Mouse (Mus musculus) heart, adult 18-20 months (tissue): ENCODE measurements around the gene Plin5. TPM values are rescaled to one million over a fixed set of nuclear protein-coding genes. Genes with fewer than 3 reads are reported as not detected.
"Not testable (repeated sequence)": the region's sequence is repeated elsewhere in the genome, so short reads cannot be mapped to it uniquely, and the experiment has no call there.

Source experiments
- DNase-seq, 2 experiments: peaks; one replicate each; pipeline ENCODE4 v3.0.0; 2021 to 2022; ENCODE audit warnings: mixed read lengths in 1 of 2
- total RNA-seq, 2 experiments: library from RNA; stranded (reverse); gene quantifications; 2 replicates each; pipeline ENCODE4 v1.2.3; 2021

Plin5 gene
- total RNA-seq, 2 experiments from 2014 or later: 166 TPM

DNA sequence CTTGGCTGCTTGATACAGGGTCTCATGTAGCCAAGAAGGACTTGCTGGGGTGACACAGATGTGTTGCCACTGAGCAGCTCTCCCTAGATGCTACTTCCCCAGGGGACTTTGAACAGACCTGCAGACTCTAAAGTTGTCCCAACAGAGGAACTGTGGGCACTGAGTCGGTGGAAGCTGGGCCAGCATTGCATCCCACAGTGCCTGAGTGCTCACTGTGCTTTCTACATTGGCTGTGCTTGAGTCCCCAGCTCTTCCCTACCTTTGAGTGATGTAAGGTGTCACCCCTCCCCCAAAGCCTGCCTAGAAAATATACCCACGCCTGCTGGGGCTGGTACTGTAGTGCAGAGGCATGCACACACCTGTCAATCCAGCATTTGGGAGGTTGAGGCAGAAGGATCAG lies 9.7 kb downstream of the Plin5 start:
- DNase-seq: no peak

DNA sequence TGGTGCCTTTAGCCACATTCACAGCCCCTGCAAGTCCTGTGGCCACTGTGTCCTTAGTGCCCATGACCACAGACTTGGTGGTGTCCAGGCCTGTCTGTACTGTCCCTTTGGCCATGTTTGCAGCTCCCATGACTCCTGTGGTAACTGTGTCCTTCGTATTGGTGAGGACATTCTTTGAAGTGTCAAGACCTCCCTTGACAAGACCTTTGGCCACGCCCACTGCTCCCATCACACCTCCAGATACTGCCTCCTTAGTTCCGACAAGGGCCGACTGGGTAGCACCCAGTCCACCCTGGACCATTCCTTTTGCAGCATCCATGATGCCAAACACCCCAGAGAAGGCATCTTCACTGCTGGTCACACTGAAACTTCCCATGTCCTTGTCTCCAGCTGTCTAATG lies 10.4 kb downstream of the Plin5 start:
- DNase-seq: peak in 1 of 2 experiments; percentile 34

DNA sequence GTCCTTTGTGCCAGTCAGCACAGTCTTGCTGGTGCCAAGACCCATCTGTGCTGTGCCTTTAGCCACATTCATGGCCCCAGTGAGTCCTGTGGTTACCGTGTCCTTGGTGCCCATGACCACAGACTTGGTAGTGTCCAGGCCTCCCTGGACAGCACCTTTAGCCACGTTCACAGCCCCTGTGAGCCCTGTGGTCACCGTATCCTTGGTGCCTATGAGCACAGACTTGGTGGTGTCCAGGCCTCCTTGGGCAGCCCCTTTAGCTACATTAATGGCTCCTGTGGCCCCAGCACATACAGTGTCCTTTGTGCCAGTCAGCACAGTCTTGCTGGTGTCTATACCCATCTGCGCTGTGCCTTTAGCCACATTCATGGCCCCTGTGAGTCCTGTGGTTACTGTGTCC lies 11.0 kb downstream of the Plin5 start:
- DNase-seq: not testable (repeated sequence)

DNA sequence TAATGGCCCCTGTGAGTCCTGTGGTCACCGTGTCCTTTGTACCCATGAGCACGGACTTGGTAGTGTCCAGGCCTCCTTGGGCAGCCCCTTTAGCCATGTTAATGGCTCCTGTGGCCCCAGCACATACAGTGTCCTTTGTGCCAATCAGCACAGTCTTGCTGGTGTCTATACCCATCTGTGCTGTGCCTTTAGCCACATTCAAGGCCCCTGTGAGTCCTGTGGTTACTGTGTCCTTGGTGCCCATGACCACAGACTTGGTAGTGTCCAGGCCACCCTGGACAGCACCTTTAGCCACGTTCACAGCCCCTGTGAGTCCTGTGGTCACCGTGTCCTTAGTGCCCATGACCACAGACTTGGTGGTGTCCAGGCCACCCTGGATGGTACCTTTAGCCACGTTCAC lies 12.6 kb downstream of the Plin5 start:
- peak in 1 of 2 experiments; percentile 49 for DNase-seq

DNA sequence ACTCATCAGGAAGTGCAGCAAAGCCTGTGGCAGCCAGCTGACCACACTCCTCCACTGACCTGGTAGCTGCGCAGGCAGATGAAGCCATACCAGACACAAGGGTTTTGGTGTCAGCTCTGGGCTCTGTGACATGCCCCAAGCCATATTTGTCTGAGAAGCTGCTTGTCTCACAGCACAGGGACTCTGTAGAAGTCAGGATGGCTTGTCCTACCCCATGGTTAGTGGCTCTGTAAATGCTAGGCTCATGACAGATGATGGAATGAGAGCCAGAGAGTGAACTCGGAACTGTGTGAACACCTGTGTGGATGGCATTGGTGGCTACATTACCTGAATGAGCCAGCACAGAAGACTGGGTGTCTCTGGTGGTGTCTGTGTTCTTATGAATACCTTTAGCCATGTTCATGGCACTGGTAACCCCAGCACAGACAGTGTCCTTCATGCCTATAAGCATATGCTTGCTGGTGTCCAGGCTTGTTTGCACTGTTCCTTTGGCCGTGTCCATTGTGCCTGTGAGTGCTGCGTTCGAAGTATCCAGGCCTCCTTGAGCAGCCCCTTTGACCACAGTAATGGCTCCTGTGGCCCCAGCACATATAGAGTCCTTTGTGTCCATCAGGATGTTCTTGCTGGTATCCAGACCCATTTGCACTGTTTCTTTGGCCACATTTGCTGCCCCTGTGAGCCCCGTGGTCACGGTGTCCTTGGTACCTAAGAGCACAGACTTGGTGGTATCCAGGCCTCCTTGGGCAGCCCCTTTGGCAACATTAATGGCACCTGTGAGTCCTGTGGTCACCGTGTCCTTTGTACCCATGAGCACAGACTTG lies 13.7 kb downstream of the Plin5 start:
- peak in 1 of 2 experiments; percentile 62 for DNase-seq

DNA sequence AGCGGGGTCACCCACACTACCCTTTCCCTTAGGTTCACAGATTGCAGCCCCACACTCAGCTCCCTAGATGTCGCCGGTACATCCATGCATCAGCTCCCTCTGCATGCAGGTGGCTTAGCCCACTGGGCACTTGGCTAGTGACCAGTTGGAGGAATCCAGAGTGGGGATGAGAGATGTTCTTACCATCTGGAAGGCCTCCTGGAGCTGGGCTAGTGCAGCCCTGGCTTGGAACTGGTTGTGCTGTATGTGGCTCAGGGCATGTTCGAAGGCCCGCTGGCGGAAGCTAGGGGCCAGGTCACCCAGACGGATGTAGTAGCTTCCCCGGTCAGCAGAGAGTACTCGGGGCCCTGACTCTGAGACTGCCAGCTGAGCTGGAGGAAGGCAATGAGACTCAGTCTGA lies 14.5 kb downstream of the Plin5 start:
- peak in 1 of 2 experiments; percentile 38 for DNase-seq

DNA sequence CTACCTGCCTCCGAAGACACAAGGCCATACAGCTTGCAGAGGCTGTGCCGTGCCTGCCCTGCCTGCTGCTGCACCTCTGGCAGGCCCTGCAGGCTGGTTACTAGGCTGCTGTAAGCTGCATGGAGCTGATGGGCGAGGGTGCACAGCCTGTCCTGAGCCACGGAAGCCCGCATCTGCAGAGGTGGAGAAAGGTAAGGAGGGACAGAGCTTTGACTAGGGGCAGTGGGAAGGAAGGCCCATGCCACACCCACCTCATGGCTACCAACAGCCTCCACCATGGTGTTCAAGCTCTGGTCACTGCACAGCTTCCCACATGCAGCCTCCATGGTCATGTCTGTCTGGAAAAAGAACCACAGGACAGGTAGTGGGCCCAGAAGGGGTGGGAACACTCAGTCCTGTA lies 15.2 kb downstream of the Plin5 start:
- peak in 1 of 2 experiments; percentile 29 for DNase-seq

DNA sequence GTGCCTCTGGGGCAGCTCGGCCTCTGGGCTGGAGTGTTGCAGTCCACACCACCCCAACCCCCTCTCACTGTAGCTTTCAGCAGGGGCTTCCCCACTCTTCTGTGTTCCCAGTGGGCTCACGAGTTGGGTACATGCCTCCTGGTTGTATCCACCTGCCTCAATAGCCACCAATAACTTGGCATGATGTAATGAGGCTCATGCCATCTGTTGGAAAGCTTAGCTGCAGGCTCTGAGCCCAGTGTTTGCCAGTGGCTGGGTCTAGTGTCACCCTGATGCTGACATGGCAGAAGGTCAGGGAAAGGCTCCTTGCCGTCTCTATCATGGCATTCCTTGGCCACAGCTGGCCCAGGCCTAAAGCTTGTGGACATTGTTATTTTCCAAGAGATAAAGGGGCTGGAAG lies 16.6 kb downstream of the Plin5 start:
- peak in 1 of 2 experiments; percentile 56 for DNase-seq

DNA sequence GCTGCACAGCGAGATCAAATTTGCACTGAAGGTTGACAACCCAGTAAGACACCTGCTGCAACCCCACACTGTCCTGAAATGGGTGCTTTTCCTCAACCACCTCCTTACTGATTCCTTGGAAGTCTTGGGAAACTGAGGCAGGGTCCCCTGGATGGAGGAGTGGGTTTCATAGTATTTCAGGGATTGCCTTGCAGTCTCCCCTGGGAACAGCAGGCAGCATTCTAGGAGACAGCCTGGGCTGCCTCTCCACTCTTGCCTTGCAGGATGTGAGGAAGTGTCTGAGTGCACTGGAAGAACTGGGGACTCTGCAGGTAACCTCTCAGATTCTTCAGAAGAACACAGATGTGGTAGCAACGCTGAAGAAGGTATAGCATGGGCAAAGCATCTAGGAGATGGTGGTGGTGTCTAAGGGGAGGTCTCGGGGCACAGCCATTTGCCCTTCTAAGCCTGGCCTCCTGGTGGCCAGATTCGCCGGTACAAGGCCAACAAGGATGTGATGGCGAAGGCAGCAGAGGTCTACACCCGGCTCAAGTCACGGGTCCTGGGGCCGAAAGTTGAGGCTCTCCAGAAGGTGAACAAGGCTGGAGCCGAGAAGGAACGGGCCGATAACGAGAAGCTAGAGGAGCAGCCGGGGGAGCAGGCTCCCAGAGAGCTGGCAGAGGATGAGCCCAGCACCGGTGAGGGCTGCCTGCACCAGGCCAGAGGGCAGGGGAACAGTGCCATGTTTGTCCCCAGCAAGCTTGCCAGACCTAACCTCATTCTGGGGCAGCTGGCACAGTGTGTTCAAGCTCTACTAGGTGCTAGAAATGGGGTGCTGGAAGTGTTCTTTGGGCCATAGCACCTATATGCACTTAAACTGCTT lies 18.5 kb downstream of the Plin5 start:
- peak in 1 of 2 experiments; percentile 31 for DNase-seq

DNA sequence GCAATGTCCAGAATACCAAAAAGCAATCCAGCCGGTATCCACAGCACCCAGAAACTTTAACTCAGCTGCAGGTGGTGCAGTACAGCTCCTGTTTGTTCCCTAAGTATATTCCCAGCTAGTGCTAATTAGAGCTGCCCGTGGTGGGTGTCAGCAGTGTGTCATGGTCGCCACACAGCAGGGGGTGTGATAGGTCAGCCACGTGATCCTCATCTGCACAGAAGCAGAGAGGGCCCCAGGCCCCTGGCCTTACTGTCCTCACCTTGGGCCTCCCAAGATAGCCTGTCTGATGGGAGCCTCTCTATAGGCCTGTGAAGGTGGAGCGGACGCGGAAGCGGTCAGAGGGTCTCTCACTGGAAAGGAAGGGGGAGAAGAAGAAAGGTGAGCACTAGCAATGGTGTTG lies 19.2 kb downstream of the Plin5 start:
- no peak for DNase-seq

DNA sequence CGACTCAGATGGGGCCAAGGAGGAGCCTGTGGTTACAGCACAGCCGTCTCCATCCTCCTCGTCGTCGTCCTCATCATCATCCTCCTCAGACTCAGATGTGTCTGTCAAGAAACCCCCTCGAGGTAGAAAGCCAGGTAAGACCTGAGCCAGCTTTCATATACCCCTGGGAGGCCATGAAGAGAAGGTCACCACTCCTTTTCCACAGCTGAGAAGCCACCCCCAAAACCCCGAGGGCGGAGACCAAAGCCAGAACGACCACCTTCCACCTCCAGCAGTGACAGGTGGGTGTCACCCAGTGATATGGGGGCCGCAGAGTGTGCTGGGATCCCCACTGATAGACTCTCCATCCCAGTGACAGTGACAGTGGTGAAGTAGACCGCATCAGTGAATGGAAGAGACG lies 20.5 kb downstream of the Plin5 start:
- DNase-seq: no peak

DNA sequence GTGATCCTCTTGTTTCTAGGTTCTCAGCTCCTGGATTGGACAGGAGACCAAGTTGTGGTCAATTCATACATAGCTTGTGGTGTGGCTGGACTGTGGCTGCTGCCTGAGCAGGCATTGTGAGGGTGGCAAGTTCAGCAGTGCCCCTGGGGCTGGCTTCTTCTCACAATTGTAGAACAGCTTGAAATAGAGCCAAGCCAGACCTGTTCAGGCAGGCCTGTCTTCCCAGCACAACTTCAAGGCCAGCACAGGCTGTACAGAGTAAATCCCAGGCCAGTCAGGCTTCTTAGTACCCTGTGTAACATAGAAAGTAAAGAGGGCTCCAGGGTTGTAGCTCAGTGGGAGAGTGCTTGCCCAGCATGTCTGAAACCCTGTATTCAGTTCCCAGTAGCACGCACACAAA lies 24.6 kb downstream of the Plin5 start:
- DNase-seq: no peak

DNA sequence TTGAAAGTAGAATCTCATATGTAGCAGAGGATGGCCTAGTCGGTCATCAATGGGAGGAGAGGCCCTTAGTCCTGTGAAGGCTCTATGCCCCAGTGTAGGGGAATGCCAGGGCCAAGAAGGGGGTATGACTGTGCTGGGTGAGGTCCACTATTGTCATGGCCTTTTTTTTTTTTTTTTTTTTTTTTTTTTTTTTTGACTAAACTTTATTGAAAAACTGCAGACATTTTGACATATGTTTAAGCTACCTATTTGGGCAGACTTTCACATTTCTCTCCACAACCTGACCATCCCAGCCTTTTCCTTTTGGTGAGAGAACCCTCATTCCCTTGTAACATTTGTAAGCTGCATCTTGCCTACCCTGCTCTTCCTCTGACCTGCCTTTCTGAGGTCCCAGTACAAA lies 25.1 kb downstream of the Plin5 start:
- DNase-seq: no peak

DNA sequence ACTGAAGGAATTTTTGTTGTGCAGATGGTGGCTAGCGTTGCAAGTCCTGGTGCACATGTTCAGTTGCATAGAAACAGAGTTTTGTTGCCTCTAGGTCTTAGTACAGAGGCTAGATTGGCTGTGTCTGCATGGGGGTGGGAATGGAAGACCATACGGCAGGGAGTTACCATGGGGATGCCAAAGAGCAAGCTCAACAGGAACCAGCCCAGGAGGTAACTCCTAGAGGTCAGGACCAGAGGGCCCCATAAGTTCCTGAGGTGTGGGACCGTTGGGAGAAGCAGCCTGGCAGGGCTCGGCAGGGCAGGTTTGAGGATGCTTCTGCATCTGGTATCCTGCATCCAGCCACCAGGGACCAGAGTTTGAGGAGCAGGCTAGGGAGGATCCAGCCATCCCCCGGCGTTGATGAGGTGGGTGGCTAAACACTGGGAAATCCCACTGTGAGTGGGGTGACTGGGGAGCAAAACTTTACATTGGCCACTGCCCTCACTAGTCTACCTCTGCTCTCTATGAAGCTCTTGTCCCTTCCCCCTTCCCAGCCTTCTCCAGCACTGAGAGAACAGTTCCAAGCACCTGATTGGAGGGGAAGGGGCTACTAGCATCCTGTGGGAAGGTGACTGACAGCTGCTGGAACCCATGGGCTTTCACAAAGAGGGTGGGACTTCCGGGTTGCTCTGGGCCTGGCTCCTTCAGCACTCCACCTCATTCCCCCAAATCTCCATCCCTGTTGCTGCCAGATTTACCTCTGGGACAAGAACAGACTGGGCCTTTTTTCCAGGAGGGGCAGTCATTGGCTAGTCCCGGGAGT lies 36.4 kb downstream of the Plin5 start:
- DNase-seq: no peak

DNA sequence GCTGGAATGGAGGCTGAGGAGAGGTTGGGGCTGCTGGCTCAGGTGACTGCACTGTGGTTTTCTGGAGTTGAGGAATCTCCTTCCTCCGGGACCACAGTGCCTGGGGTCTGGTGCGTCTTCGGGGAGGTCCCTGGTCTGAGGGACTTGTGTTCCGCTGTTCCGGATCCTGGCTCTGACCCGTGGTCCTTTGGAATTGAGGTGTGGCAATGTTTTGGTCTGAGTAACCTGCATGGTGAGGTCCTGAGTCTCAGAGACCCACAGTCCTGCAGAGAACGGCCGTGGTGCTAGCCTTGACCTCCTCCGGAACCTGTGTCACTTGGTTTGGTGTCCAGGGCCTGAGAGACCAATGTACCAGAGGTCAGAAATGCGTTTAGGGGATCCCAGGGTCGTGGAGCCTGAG lies 37.5 kb downstream of the Plin5 start:
- DNase-seq: no peak

DNA sequence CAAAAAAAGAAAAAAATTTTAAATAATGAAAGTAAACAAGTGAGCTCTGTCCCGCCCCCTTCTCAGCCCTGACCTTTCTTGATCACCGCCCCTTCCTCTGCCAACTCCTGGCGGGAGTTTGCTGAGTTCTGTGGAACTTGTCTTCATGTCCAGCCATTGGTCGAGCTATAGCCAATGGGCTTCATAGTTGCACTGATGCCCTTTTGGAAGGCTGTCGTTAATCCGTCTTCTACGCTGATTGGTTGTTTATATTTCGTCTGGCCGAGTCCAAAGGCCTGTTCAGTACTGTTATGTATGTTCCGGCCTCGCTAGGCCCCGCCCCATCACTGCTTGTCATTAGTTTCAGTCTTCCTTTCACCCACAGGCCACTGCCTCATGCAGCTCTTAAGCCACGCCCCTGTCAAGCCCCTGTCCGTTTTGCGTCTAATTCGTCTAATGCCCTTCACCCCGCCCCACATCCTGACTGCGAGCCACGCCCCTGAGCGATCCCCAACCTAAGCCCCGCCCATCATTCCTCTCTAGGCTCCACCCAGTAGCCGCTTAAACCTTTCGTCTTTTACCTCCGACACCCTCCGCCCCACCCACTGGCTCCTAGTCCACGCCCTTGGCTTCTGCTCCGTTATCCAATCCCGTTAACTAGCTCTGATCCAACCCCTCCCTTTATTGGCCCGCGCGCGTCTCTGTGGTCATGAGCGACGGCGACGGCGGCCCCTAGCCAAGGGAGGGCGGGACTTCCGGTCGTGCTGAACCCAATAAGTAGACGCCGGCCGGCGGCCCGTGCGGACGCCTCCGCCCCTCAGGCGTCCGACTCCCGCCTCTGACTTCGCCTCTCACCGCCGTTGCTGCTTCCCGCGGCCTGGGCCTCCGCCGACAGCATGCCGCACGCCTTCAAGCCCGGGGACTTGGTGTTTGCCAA lies 38.3 kb downstream of the Plin5 start, which contains the start of gene Hdgfl2:
Hdgfl2 (plus strand) TSS at position 755 of the 916 bp plus-strand sequence.
- DNase-seq: peak; percentile 100

DNA sequence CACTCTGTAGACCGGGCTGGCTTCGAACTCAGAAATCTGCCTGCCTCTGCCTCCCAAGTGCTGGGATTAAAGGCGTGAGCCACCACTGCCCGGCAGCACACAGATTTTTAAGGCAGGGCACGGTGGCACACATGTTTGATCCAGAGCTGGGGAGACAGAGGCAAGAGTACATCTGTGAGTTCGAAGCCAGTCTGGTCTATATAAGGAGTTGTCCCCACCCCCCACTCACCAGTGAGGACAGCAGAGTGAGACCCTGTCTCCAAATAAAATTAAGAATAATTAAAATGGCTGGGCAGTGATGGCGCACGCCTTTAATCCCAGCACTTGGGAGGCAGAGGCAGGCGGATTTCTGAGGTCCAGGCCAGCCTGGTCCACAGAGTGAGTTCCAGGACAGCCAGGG lies 39.0 kb downstream of the Plin5 start:
- DNase-seq: peak in 1 of 2 experiments; percentile 46

DNA sequence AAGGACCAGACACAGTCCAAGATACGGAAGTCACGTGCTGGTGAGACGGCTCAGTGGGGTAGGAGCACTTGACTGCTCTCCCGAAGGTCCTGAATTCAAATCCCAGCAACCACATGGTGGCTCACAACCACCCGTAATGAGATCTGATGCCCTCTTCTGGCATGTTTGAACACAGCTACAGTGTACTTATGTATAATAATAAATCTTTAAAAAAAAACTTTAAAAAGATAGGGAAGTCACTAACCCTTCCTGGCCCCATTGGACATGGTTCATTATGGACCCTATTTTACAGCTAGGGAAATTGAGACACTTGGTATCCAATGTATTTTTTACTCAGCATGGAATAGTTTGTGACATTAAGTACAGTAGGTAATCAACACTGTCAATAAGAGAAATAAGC lies 39.9 kb downstream of the Plin5 start:
- no peak for DNase-seq

DNA sequence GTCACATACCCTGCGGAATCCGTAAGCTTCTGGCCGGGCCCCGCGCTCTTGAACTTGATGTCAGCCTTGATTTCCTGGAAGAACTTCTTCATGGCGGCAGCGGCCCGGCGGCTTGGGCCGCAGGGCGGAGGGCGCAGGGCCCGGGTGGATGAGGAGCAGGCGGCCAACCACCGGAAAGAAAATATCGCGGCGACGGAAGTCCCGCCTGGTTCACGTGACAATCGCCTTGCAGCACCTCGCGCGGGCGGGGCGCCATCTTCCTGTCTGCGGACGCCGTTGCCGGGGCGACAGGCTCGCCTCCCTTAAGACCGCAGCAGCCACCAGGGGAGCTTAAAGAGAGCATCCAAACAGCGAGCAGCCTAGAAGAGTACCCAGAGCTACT lies 42.6 kb downstream of the Plin5 start, which contains the start of gene Ubxn6:
Ubxn6 (minus strand) TSS at position 202 of the 382 bp plus-strand sequence.
- DNase-seq: peak; percentile 98

DNA sequence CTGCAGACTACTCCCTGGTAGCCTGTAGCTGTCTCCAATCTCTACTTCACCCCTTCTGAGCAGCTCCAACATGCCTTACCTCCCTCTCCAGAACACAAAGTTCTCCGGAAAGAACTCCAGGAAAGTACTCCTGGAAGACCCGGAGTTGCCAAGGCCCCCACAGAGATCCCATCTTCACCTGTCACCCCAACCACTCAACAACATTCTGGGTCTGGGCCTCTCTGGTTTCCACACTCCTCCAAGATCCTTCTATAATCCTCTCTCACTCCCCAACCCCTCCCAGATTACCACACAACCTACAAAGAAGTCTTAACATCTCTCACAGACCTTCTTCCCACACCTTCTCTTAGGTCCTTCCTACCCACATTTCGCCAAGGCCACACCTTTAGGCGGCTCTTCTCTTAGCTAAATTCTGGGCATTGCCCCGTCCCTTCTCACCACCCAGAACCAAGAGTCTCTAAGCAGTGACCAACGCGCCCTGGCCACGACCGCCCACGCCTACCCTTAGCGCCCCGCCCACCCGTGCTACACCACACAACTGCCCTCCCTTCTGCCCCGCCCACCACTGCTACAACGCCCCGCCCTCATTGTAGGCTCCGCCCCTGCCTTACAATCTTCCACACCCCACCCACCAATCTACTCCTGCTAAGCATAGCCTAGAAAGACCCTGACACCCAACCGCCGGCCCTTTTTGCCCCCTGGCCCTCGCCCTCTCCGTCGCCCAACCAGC lies 43.1 kb downstream of the Plin5 start:
- peak; percentile 85 to 91 for DNase-seq
